Mouse (Mus musculus) spleen, postnatal 10 days (tissue): ENCODE measurements at regions not wholly inside any gene's neighbourhood (a gene's known extent, or its start where the extent isn't known, plus 50 kb on each side); places are given as distances from the start of the nearest gene placed in this dataset.

Experiments used
- DNase-seq, 2 experiments: peaks; one replicate each; pipeline ENCODE4 v3.0.0; 2021 to 2022; ENCODE audit warnings: low spot score in 2 of 2

DNA sequence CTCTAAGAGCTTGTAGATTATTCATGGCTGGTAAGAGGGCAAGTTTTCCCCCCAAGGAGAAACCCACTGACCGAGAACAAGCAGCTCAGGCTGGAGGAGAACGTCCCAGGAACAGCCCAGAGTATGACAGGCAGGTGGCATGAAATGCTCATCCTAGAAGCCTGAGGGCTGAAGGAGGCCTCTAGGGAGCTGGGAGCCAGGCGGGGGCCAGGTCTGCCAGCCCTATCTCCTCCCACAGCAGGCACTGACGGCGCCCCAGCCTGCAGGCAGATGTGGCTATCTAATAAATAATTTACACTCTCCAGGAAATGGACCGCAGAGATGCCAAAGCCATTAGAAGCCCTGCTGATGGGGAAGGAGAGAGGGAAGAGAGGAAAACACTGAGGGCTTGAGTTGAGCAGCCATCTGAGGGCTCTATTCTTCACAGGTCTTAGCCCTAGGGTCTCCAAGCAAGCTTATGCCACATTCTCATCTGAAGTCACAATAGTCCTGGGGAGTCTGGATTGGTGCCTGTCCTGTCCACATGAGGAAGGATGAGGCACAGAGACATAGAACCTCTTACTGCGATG is 176.1 kb downstream of the Mycn start:
- no peak for DNase-seq

DNA sequence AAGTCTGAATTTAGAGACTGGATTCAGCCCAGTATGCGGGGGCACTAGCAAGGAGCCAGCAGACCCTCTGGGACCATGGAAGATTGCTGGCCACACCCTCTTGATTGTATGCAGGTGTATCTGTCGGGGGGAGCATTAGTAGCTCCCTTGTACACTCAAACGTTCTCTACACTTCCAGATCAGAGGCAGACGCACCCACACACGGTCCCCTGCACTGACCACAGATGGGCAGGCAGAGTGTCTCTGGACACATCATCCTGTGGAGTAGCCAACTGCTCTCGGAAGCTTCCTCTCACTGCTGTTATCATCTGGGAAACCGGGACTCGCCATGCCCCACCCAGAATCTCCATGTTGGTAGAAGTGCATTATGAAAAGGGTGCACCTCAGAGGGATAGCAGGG is 176.7 kb downstream of the Mycn start:
- DNase-seq, result no peak

DNA sequence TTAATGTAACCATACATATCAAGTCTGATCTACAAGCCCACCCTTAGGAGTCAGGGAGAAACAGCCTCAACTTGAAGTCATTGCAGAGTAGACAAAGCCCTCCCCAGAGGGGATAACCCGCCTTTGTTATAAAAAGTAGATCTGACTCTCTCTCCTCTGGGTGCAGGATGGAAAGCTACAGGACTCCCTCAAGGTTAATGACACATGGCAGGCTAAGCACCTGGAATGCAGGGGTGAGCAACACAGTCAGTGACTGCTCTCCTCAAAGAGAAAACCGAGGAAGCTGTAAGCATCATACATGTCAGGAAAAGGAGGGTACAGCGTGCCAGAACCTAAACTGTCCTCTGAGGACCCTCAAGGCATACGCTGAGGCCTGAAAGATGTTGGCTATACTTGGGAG is 177.1 kb downstream of the Mycn start:
- DNase-seq, result no peak

DNA sequence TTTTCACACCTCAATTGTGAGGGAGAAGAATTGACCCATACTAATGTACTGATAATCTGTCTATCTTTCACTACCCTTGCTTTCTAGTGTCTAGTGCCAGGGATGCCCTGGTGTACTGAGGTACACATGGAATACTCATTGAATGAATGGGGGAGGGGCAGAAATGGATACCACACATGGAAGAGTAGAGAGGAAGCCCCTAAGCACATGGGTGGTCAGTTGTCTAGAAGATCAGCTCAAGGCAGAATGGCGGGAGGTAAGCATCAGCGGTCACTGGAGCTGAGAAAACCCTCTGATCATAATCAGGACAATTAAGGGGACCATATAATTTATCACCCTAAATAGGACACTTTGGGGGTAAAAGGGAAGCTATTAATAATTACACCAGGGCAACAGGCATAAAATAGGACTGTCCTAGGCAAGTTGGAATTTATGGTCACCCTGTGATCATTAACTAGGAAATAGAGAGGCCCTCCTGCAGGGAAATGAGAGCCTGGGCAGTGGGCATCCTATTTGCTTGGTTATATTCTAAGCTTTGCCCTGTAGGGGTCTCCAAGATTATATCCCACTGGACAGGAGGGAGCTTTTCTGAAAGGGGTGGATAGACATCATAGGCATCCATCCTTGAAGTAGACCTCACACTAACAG is 185.3 kb downstream of the Mycn start:
- no peak for DNase-seq

DNA sequence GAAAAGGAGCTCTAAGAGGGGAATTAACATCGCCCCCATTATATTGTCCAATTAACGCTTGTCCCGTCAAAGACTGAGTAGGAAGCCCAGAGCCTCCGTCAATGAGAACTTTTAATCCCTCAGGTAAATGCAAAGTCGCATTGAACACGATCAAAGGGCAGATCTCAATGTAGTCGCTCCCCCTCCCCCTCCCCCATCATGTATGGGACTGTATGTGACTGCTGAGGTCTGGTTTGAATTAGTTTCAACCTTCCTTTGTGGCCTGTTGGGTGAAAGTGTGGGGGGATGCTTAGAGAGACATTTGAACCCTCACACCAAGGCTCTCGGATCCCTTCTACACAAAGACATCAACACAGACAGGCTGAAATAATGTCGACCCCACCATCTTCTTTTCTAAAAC is 187.9 kb downstream of the Mycn start:
- no peak for DNase-seq

- no peak for DNase-seq
These were observed 189.9 kb downstream of the Mycn start for GRCm38 (mm10) chr12:12751670-12752426.

DNA sequence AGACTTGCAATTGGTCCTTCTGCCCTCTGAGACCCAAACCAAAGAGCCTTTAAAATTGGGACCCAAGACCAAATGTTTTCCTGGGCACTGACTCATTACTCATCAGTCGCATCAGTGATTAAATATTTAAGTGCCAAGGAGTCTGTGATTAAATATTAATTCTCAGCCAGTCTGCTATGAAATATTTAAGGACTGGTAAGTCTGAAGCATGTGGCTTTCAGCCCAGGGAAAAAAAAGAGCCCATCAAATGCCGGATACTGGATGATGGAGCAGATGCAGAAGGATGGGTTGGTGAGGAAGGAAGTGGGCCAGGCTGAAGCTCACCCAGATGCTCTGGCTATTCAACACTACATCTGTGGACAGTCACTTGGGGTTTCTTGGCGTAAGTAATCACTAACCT is 192.0 kb downstream of the Mycn start:
- DNase-seq, result no peak

DNA sequence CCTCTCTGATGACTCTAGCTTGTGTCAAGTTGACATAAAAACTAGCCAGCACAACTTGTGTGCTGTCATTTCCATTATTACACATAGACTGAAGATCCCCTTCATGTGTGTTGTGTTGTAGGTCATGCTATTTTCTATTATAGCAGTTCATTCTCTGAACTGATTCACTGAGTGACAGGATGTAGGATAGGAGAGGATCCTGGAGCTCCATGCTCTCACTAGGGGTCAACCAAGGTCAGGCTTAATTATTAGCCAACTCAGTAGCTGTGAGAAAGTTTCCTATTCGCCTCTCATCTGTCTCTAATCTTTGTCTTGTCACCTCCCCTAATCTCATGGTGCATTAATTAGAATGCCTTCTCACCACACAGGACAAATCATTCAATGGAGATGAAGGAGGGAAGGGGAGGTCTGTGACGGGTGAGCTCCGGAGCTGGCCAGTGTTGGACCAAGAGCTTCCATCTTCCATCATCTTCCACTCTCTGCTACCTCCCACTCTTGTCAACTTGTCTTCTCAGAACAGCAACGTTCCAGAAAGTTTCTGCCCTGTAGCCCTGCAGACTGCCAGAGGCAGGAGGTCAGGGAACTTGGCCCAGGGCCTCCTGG is 194.8 kb downstream of the Mycn start:
- no peak for DNase-seq

- DNase-seq, result no peak
These were observed 197.2 kb downstream of the Mycn start for GRCm38 (mm10) chr12:12744492-12744891.

- DNase-seq, result no peak
These were observed 202.9 kb downstream of the Mycn start for GRCm38 (mm10) chr12:12738631-12739331.

GRCm38 (mm10) chr12:12725797-12726196 is 215.9 kb downstream of the Mycn start:
- DNase-seq, result no peak

DNA sequence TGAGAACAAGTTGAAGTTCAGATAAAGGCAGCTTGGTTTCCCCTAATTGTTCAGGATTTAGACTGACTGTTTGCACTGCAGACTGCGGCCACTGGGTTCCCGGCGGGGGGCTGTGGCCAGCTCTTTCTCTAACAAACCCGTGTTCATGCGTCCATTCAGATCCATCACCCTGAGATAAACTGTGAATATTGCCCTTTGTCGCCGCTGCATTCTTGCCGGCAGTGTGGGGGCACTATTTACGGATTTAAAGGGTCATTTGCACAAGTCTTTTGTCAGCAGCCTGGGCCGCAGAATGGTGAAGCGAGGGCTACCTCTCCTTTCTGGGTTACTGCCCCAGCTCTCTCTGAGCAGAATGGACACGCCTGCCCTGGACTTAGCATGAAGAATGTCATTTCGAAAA is 216.6 kb downstream of the Mycn start:
- no peak for DNase-seq

- no peak for DNase-seq
These were observed 217.8 kb downstream of the Mycn start for GRCm38 (mm10) chr12:12723724-12724487.

GRCm38 (mm10) chr12:12722982-12723661 is 218.6 kb downstream of the Mycn start:
- DNase-seq, result no peak

DNA sequence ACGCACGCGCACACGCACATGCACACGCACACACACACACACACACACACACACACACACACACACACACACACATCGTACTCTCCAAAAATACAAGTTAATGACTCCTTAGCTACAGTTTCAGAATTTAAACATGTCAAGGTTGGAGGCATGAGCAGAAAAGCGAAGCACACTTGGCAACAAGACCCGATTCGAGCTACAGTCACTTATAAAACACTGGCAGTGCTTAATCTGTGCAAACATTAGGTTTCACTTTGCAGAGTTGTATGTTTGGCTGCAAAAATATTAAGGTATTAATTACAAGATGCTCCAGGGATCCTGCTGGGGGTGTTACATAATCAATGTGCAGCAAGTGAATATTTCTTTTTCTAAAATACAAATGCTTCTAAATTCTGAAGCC is 225.0 kb downstream of the Mycn start:
- no peak for DNase-seq

- no peak for DNase-seq
These were observed 225.6 kb downstream of the Mycn start for GRCm38 (mm10) chr12:12715956-12716669.

DNA sequence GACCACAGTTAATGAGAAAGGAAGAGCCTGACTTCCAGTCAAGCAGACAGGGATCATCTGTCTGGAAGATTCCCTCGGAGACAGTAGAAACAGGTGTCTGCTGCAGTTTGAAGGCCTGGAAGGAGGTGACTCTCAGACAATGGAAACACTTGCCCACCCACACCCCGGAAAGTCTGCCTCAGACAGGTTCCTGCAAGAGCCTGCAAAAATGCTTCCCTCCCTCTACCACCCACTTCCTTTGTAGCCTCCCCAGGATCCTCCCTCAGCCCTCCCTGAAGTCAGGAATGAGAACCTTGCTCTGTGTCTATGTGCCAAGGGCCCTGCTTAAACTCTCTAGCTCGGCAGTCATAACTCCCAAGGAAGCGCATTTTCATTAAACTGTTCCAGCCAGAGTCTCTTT is 226.2 kb downstream of the Mycn start:
- DNase-seq, result no peak

DNA sequence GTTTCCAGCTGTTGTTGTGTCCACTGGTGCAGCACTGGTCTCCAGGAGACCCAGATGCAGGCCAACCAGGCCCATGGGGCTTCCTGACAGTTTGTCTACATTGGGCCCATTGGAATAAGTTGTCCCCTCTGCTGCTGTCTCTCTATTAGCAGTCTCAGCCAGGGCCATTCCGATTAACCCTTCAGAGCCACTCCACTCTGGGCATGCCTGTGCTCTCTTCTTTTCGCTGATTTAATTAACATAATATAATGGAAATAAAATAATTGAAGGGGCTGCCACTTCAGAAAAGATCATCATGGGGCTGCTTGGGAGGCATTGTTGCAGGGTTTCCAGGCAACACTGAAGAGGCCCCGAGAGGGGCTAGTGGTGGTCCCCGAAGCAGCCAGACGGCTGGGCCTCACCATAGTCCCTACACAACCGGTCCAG is 231.5 kb downstream of the Mycn start:
- DNase-seq, result no peak

GRCm38 (mm10) chr12:12708954-12709523 is 232.7 kb downstream of the Mycn start:
- DNase-seq, result no peak
